Mouse (Mus musculus) right cerebral cortex, postnatal 4 days (tissue): ENCODE measurements around the gene Irf2bpl.

ENCODE experiments used
- DNase-seq: peaks from one replicate; pipeline ENCODE4 v3.0.0-alpha.2; 2022

Gene Irf2bpl

DNA sequence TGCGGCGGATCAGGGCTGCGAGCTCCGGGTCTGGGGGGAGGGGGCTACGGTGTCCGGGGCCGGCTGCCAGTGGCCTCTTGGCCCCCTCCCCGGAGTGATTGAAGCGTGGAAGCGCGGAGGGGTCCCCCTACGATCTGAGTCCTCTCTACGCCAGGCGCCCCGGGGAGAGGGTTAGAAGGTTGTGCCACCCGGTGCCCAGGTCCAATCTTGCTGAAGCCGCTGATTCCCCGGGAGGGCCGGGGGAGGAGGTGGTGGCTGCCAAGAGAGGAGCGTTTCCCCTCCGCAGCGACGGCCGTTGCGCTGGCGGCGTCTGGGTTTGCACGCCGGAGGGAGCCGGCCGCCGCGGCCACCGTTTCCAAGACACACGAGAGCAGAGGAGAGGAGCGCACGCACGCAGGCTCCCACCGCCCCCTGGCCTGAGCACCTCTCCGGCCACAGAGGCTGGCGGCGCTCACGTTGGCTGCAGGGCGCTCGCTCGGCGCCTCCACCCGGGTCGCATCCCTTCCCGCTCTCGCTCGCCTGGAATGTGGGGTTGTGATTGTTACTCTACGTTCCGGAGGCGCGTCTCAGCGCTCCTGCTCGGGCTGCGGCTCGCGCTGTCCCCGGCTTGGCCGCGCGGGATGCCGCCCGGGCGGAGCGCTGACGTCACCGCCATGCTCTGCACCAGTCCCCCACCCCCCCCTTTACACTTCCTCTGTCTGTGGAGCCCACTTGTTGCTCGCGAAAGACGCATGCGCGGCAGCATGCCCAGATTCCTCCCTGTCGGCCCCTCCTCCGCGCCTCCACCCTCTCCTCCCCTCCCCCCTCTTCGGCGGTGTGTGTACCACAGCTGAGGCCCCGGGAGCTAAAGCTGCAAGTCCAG lies at the start of gene Irf2bpl:
Irf2bpl (minus strand) TSS at position 602 of the 862 bp plus-strand sequence.
- DNase-seq = peak; percentile 100

DNA sequence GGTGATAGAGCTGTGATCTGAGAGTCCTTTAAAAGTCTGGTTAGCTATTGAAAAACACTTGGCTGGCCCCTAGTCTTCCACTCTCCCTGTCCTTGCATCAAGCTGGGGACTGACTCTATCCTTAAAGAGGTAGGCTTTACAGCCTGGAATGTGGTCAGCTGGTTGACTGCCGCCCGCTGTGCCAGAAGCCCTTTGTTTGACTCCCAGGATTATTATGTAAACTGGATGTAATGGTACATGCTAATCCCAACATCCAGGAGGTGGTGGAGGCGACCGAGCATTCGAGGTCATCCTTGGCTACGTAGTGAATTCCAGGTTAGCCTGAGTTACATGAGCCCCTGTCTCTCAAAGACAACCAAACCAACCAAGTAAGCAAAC lies 48.0 kb upstream of the Irf2bpl start:
- no peak for DNase-seq

DNA sequence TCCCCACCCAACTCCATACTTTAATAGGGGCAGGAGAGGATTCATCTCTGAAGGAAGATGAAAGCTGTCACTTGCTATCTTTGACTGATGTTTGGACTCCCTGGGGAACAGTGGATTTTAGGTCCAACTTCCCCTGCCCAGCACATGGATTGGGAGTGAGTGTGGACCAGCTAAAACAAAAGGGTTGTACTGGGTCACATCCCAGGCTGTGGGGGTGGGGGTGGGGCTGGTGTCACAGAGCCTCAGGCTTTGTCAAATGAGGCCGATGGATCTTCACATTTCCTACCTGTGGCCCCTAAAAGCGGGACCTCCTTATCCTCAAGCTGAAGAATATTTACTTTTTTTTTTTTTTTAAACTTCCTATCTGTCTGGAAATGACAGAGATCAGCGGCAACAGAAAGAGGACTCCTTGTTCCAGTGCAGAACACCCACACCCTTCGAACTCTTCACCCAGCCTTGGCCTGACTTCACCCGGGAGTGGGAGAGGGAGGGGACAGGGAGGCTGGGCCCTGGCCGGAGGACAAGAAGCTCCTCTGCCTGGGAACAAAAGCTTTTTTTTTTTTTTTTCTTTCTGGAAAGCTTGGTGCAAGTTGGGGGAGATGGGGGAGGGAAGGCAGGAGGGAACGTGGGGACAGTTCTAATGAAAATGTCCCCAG lies 47.4 kb upstream of the Irf2bpl start:
- no peak for DNase-seq

DNA sequence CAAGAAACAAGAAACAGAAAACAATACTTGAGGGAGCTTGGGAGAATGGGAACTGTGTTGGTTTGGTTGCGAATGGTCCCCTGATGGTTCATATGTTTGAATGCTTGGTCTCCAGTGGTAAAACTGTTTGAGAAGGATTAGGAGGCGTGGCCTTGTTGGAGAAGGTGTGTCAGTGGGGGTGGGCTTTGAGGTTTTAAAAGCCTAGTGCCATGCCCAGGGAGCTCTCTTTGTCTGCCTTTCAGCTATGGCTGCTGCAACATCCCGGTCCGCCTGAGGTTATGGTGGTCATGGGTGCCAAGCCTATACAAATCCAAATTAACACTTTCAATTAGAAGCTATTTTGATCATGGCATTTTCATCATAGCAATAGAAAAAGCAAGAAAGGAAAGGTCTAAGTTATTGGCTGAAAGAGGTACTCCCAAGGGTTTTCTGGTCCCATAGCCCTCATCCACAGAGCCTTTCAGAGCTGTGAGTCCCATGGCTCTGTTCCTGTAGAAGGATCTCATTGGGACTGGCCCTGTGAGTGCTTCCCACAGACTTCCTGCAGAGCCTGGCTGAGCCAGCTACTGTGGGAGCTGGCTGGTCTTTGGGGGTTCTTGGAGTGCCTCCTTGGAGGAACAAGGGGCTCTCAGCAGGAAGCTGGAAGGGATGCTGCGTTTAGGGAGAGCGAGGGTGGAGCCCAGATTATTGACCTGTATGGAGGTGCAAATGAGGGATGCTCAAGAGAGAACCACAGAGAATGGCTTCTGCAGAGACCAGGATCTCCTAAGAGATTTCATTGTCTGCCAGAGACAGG lies 46.5 kb upstream of the Irf2bpl start:
- no peak for DNase-seq

GRCm38 (mm10) chr12:86923837-86924236 lies 39.2 kb upstream of the Irf2bpl start:
- DNase-seq = peak; percentile 70

GRCm38 (mm10) chr12:86918983-86919722 lies 34.6 kb upstream of the Irf2bpl start:
- no peak for DNase-seq

GRCm38 (mm10) chr12:86918361-86918967 lies 33.9 kb upstream of the Irf2bpl start:
- DNase-seq = no peak

- no peak for DNase-seq
These were observed 32.4 kb upstream of the Irf2bpl start for GRCm38 (mm10) chr12:86916796-86917573.

DNA sequence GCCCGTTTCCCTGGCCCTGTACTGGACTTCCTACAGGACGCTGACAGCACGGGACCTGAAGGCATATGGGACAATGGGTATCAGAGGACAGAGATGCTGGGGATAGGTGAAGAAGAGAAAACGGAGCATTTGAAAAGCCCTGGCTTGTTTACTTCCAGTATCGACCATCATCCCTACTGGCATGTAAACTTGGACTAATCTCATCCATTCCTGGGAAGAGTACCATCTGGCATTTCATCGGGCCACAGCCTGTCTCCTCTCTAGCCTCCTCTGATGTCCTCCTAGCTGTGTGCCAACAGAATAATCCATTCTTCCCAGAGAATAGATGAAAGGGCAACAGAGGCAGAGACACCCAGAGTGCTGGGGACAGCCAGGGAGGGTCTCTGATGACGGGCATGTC lies 31.0 kb upstream of the Irf2bpl start:
- no peak for DNase-seq

DNA sequence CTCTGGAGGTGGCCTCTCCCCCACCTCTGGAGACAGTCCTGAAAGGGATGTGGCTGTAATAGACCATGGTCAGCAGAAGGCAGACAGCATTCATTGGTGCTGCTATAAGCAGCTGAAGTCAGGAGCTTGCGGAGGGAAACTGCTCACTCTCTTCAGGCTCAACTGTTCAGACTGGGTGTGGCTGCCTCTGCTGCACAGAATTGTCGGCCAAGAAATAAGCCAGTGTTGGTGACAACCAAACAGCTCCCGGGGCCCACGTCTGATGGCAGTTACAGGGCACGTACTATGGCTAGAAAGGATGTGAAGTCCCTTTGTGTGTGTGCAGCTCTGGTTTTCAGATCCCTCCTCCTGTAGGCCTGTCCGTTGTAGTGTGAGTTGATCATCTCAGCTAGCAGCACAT lies 30.2 kb upstream of the Irf2bpl start:
- DNase-seq = no peak

- no peak for DNase-seq
These were observed 29.8 kb upstream of the Irf2bpl start for GRCm38 (mm10) chr12:86914351-86914750.

- no peak for DNase-seq
These were observed 27.9 kb upstream of the Irf2bpl start for GRCm38 (mm10) chr12:86912335-86913093.

- peak; percentile 87 for DNase-seq
These were observed 26.9 kb upstream of the Irf2bpl start for GRCm38 (mm10) chr12:86911482-86911931.

DNA sequence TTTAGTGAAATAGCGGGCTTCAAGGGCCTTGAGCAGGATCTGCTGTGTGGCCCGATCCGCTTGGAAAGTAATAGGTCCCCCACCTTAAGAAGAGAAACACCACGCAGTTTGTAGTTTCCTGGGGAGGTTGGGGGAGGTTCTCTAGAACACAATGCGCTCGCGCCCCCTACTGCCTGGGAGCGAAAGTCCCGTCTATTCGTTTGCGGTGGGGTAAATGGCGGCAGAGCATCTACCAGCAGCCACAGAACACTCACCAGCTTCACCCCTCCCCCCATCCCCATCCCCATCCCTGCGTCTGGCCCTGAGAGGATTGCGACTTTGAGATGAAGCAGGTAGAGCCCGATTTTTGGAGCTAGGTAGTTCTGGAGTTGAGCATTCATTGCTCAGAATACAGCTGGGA lies 21.8 kb upstream of the Irf2bpl start:
- DNase-seq = peak; percentile 77

- no peak for DNase-seq
These were observed 21.3 kb upstream of the Irf2bpl start for GRCm38 (mm10) chr12:86905876-86906275.

DNA sequence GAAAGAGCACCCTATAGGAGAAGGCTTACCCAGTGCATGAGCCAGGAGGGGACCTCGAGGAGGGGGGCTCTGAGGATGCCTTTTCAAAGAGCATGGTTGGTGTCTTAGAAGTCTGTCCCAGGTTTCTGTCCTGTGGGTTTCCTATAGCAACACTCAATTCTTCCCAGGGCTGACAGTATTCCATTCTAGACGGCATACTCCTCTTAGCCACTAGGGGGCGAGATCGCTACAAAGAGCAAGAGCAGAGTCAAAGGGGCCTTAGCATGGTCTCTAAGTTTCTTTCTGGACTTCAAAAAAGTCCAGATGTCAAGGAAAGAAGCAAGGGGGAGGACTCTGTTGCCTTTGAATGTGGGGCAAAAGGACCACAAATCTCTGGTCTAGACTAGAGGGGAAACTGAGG lies 20.6 kb upstream of the Irf2bpl start:
- no peak for DNase-seq

- DNase-seq = no peak
These were observed 19.5 kb upstream of the Irf2bpl start for GRCm38 (mm10) chr12:86903828-86904806.

DNA sequence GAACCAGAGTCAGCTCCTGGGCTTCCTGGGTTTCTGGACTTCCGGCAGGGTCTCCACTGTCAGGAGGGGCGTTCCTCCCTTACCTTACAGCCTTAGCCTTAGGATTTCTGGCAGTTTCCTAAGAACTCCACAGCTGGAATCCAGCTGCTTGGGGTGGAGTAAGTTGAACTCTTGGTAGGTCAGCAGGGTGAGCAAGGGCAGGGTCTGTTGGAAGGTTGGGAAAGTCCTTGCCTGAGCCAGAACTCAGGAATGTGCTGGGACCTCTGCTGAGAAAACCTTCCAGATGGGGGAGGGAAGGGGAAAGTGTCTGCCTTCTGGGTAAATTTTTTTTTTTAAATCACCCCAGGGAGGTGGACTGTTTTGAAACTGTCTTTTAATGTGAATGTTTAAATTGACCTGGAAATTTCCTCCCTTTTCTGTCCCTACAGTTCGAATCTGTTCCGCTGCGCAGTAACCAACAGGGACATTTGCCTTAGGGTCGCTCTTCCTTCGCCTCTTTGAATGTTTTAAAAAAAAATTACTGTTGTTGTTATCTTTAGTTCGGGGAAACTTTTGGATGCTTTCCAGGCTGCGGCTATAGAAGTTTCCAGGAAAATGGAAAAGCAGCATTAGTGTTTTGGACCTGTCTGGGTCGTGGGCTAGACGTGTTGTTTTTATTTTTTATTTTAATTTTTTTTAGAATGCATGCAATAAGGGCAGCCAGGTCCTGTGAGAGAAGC lies 15.0 kb upstream of the Irf2bpl start:
- DNase-seq = no peak

DNA sequence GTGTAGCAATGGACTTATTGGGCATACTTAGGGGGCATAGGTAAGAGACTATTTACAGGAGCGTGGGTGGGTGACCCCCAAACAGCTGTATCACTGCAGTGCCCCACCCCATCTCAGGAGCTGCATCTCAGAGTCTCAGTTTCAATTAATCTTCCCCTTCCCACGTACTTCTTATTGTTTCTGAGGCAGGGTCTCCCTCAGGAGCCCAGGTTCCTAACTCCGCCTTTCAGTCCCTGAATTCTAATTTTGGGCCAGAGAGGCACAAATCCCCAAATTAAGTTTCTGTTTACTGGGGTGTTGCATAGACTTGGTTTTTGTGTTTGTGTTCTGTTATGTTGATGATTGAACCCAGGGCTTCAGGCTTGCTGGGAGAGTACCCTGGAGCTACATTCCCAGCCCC lies 13.8 kb upstream of the Irf2bpl start:
- DNase-seq = no peak
